Mouse (Mus musculus): ENCODE data around the gene Zfp646. TPM values are rescaled to one million over a fixed set of nuclear protein-coding genes. Genes with fewer than 3 reads are reported as not detected.

The Zfp646 gene
- polyA plus RNA-seq, 1 experiment from 2014 or later, result 16.2 TPM

Other genes with a start within 250 kb of the Zfp646 start
- 127 and 141 TPM in 2 replicates for gene Bcl7c, start 167.3 kb upstream of the Zfp646 start, polyA plus RNA-seq (2016; fragmentation: Nextera tagmentation; extraction: Ambion mirVana)
- 27.7 and 30.5 TPM in 2 replicates for gene Ctf1, start 163.5 kb upstream of the Zfp646 start, polyA plus RNA-seq (2016; fragmentation: Nextera tagmentation; extraction: Ambion mirVana)
- gene Ctf2, start 144.1 kb upstream of the Zfp646 start, polyA plus RNA-seq (2016; fragmentation: Nextera tagmentation; extraction: Ambion mirVana), result 0.55 and 0.68 TPM in 2 replicates
- 11.8 and 11.9 TPM in 2 replicates for gene Fbxl19, start 131.7 kb upstream of the Zfp646 start, polyA plus RNA-seq (2016; fragmentation: Nextera tagmentation; extraction: Ambion mirVana)
- gene Orai3, start 106.4 kb upstream of the Zfp646 start, polyA plus RNA-seq (2016; fragmentation: Nextera tagmentation; extraction: Ambion mirVana), result 16.7 and 17.5 TPM in 2 replicates
- 25.5 and 26.5 TPM in 2 replicates for gene Setd1a, start 99.6 kb upstream of the Zfp646 start, polyA plus RNA-seq (2016; fragmentation: Nextera tagmentation; extraction: Ambion mirVana)
- not detected in 2 replicates for gene Gm49388, start 90.6 kb upstream of the Zfp646 start, polyA plus RNA-seq (2016; fragmentation: Nextera tagmentation; extraction: Ambion mirVana)
- gene Hsd3b7, start 75.6 kb upstream of the Zfp646 start, polyA plus RNA-seq (2016; fragmentation: Nextera tagmentation; extraction: Ambion mirVana), result 10.3 and 10.9 TPM in 2 replicates
- gene Stx4a, start 51.9 kb upstream of the Zfp646 start, polyA plus RNA-seq (2016; fragmentation: Nextera tagmentation; extraction: Ambion mirVana), result 36.1 and 41.5 TPM in 2 replicates
- gene Stx1b, start 51.7 kb upstream of the Zfp646 start, polyA plus RNA-seq (2016; fragmentation: Nextera tagmentation; extraction: Ambion mirVana), result 9.1 and 10.0 TPM in 2 replicates
- 31.8 and 32.9 TPM in 2 replicates for gene Zfp668, start 607 bp downstream of the Zfp646 start, polyA plus RNA-seq (2016; fragmentation: Nextera tagmentation; extraction: Ambion mirVana)
- gene Prss53, start 14.7 kb downstream of the Zfp646 start, polyA plus RNA-seq (2016; fragmentation: Nextera tagmentation; extraction: Ambion mirVana), result 1.2 and 1.3 TPM in 2 replicates
- gene Gm21974, start 19.2 kb downstream of the Zfp646 start, polyA plus RNA-seq (2016; fragmentation: Nextera tagmentation; extraction: Ambion mirVana), result not detected in 2 replicates
- gene Vkorc1, start 19.4 kb downstream of the Zfp646 start, polyA plus RNA-seq (2016; fragmentation: Nextera tagmentation; extraction: Ambion mirVana), result 88.6 and 93.5 TPM in 2 replicates
- 86.9 and 88.2 TPM in 2 replicates for gene Bckdk, start 27.9 kb downstream of the Zfp646 start, polyA plus RNA-seq (2016; fragmentation: Nextera tagmentation; extraction: Ambion mirVana)
- 50.9 and 53.7 TPM in 2 replicates for gene Kat8, start 36.3 kb downstream of the Zfp646 start, polyA plus RNA-seq (2016; fragmentation: Nextera tagmentation; extraction: Ambion mirVana)
- gene Prss8, start 53.9 kb downstream of the Zfp646 start, polyA plus RNA-seq (2016; fragmentation: Nextera tagmentation; extraction: Ambion mirVana), result 8.3 and 8.4 TPM in 2 replicates
- gene Prss36, start 70.5 kb downstream of the Zfp646 start, polyA plus RNA-seq (2016; fragmentation: Nextera tagmentation; extraction: Ambion mirVana), result 10.5 and 11.2 TPM in 2 replicates
- 582 and 594 TPM in 2 replicates for gene Fus, start 91.2 kb downstream of the Zfp646 start, polyA plus RNA-seq (2016; fragmentation: Nextera tagmentation; extraction: Ambion mirVana)
- 11.2 and 13.6 TPM in 2 replicates for gene Pycard, start 117.6 kb downstream of the Zfp646 start, polyA plus RNA-seq (2016; fragmentation: Nextera tagmentation; extraction: Ambion mirVana)
- 0.34 and 0.45 TPM in 2 replicates for gene Trim72, start 127.7 kb downstream of the Zfp646 start, polyA plus RNA-seq (2016; fragmentation: Nextera tagmentation; extraction: Ambion mirVana)
- gene Itgam, start 186.4 kb downstream of the Zfp646 start, polyA plus RNA-seq (2016; fragmentation: Nextera tagmentation; extraction: Ambion mirVana), result 0.74 and 0.88 TPM in 2 replicates
- gene Gm49368, start 186.5 kb downstream of the Zfp646 start, polyA plus RNA-seq (2016; fragmentation: Nextera tagmentation; extraction: Ambion mirVana), result not detected in 2 replicates

All from embryonic facial prominence, embryonic 12.5 days (tissue).